Mouse (Mus musculus) thymus, postnatal 4 days (tissue): ENCODE results near the gene Cryab.

ENCODE experiments used
- DNase-seq: peaks from one replicate; pipeline ENCODE4 v3.0.0; 2021

Cryab gene

DNA sequence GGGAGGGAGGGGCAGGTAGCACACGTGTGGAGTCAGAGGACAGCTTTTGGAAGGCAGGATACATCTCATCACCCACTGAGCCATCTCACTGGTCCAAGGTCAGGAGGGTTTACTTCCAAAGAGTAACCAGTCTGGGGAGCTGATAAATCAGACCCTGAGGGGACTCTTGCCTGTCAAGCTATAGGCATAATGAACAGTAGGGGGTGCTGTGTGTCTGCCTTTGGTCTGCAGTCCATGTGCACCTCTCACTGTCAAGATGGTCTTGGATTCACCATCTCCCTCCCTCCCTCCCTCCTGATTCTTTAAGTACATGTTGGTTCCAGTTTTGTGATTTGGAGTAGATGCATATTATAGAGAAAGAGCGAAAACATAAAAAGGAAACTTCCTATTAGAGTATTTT, 49.9 kb downstream of the Cryab start:
- peak; percentile 71 for DNase-seq

DNA sequence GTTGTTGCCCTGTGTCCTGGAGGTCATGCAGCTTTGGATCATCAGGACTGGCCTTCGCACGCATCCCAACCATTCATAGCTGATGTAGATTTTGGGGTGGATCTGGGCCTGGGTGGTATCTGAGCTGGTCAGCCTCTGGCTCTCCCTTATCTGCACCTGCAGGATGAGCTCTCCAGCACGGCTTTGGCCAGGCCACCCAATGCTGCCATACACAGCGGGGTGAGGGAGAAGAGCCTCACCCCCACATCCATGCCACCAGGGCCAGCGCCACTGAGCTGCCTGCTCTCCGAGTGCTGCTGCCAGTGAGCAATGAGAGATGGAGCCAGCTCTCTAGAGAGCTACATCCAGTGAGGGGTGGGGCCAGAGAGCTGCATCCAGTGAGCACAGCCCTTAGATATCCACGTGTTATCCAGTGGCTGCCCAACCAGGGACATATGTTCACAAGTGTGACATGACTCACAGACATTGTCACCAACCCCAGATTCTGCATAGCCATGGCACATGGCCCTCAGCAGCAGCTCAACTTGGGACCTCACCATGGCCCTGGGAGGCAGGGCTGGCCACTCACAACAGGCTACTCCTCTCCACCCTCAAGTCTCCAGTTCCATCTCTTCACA, 52.0 kb downstream of the Cryab start:
- DNase-seq: no peak
